Mouse (Mus musculus) left cerebral cortex, adult 9 months (tissue): ENCODE results near the gene Ulk1.
A peak's percentile ranks its signal among the peaks of the same experiment; 100 is the strongest.
"Not testable (repeated sequence)": the region's sequence is repeated elsewhere in the genome, so short reads cannot be mapped to it uniquely, and the experiment has no call there.

Experiments
- DNase-seq, 2 experiments: peaks; one replicate each; pipeline ENCODE4 v3.0.0; 2022; ENCODE audit warnings: low spot score in 2 of 2

The Ulk1 gene

GRCm38 (mm10) chr5:110809667-110810325, at the start of gene Ulk1:
Gene Ulk1, minus strand, starts transcription at chr5:110810097.
- peak; percentile 98 to 99 for DNase-seq

GRCm38 (mm10) chr5:110859013-110859650, 49.2 kb upstream of the Ulk1 start:
- DNase-seq: peak in 1 of 2 experiments; percentile 20

- no peak for DNase-seq
Measured at GRCm38 (mm10) chr5:110857091-110857490, 47.2 kb upstream of the Ulk1 start.

GRCm38 (mm10) chr5:110852990-110853389, 43.1 kb upstream of the Ulk1 start:
- no peak for DNase-seq

GRCm38 (mm10) chr5:110841046-110841862, 31.4 kb upstream of the Ulk1 start:
- no peak for DNase-seq

GRCm38 (mm10) chr5:110840465-110840864, 30.6 kb upstream of the Ulk1 start:
- DNase-seq: peak in 1 of 2 experiments; percentile 50

GRCm38 (mm10) chr5:110839678-110840365, 29.9 kb upstream of the Ulk1 start, which contains the start of the genes Hscb and Chek2:
Gene Hscb, minus strand, starts transcription at chr5:110839777.
Gene Chek2, plus strand, starts transcription at chr5:110839979.
- peak; percentile 96 to 99 for DNase-seq

GRCm38 (mm10) chr5:110839038-110839677, 29.3 kb upstream of the Ulk1 start:
- no peak for DNase-seq

- DNase-seq: not testable (repeated sequence)
Measured at GRCm38 (mm10) chr5:110838016-110838415, 28.1 kb upstream of the Ulk1 start.

- DNase-seq: peak in 1 of 2 experiments; percentile 35
Measured at GRCm38 (mm10) chr5:110835959-110836358, 26.1 kb upstream of the Ulk1 start.

GRCm38 (mm10) chr5:110831036-110831720, 21.3 kb upstream of the Ulk1 start:
- DNase-seq: no peak

- no peak for DNase-seq
Measured at GRCm38 (mm10) chr5:110827576-110827975, 17.7 kb upstream of the Ulk1 start.

GRCm38 (mm10) chr5:110826781-110827495, 17.0 kb upstream of the Ulk1 start:
- no peak for DNase-seq

GRCm38 (mm10) chr5:110824421-110824820, 14.5 kb upstream of the Ulk1 start:
- no peak for DNase-seq

- no peak for DNase-seq
Measured at GRCm38 (mm10) chr5:110808821-110809666, 853 bp downstream of the Ulk1 start.

- DNase-seq: peak; percentile 42 to 84
Measured at GRCm38 (mm10) chr5:110808061-110808631, 1.8 kb downstream of the Ulk1 start.

GRCm38 (mm10) chr5:110807453-110807852, 2.4 kb downstream of the Ulk1 start:
- no peak for DNase-seq

- DNase-seq: no peak
Measured at GRCm38 (mm10) chr5:110806676-110807075, 3.2 kb downstream of the Ulk1 start.

GRCm38 (mm10) chr5:110806154-110806553, 3.7 kb downstream of the Ulk1 start:
- no peak for DNase-seq
